ENCODE assay signal across 8 mouse cellular contexts in the genomic region with DNA sequence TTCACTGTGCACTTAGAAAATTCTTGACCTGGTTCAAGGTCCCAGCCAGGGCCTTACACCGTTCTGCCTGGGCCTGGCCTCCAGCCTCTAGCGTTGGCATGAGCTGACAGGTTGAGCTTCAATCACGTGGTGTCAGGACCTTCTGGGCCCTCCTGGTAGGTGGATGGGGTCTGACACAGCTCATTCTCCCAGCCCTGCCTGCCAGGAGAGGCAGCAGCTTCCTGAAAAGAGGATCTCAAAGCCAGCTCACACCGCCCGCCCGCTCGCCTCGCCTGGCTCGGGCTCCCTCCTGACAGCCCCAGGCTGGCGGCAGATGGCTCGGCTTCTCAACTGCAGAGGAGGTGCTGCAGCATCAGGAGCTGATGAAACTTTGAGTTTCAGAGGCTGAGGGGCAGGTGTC.
DNase-seq lines count a peak whose midpoint lies in the region; ATAC-seq and TF ChIP-seq lines count a peak whose summit lies in the region.

No protein-coding gene starts in this region.

- no peak overlapping the region for H3K4me3 ChIP-seq in neural tube, embryonic 11.5 days (ENCODE audit: low read depth, low read length)
- H3K4me3 ChIP-seq in forebrain, embryonic 14.5 days (ENCODE audit: low read depth, low read length) = no peak overlapping the region
- no peak overlapping the region for H3K4me3 ChIP-seq in intestine, embryonic 15.5 days (replicated peaks)
- no peak overlapping the region for H3K4me3 ChIP-seq in stomach, postnatal 0 days (ENCODE audit: low read depth, low read length)

- no peaks in the 10 kb centered on the region; the same call in 1 of the 2 replicates for H3K27me3 ChIP-seq in neural tube, embryonic 11.5 days (ENCODE audit: control insufficient read depth, insufficient read depth, low read length)
- H3K27me3 ChIP-seq in forebrain, embryonic 14.5 days (replicated peaks; ENCODE audit: control insufficient read depth, insufficient read depth, low read length) = no peaks in the 10 kb centered on the region
- peaks cover 18% of the 10 kb centered on the region for H3K27me3 ChIP-seq in intestine, embryonic 15.5 days (replicated peaks)
- no peaks in the 10 kb centered on the region for H3K27me3 ChIP-seq in stomach, postnatal 0 days (ENCODE audit: control insufficient read depth, insufficient read depth, low read length)

- TF ChIP-seq EP300 in stomach, postnatal 0 days (optimal IDR thresholded peaks at IDR 0.05) = no peak

- WGBS in neural tube, embryonic 11.5 days = 23% methylated on average over 11 of the region's 11 CpGs
- WGBS in forebrain, embryonic 14.5 days = 11% methylated on average over 11 of the region's 11 CpGs
- 19% methylated on average over 11 of the region's 11 CpGs for WGBS in intestine, embryonic 15.5 days
- 19% methylated on average over 11 of the region's 11 CpGs for WGBS in stomach, postnatal 0 days

- H3K9ac ChIP-seq in neural tube, embryonic 11.5 days (ENCODE audit: low read length) = no peak overlapping the region
- no peak overlapping the region for H3K9ac ChIP-seq in forebrain, embryonic 14.5 days (ENCODE audit: low read length)
- no peak overlapping the region for H3K9ac ChIP-seq in intestine, embryonic 15.5 days
- no peak overlapping the region for H3K9ac ChIP-seq in stomach, postnatal 0 days (ENCODE audit: low read length)

- H3K4me1 ChIP-seq in neural tube, embryonic 11.5 days (ENCODE audit: control insufficient read depth, insufficient read depth, low read length) = peaks cover 13% of the 10 kb centered on the region
- H3K4me1 ChIP-seq in forebrain, embryonic 14.5 days (ENCODE audit: control insufficient read depth, insufficient read depth, low read length) = peaks cover 24% of the 10 kb centered on the region
- no peaks in the 10 kb centered on the region for H3K4me1 ChIP-seq in intestine, embryonic 15.5 days (replicated peaks)
- H3K4me1 ChIP-seq in stomach, postnatal 0 days (replicated peaks; ENCODE audit: control insufficient read depth, insufficient read depth) = no peaks in the 10 kb centered on the region

- H3K9me3 ChIP-seq in neural tube, embryonic 11.5 days (ENCODE audit: control insufficient read depth, low read length) = no peaks in the 10 kb centered on the region
- H3K9me3 ChIP-seq in forebrain, embryonic 14.5 days (replicated peaks; ENCODE audit: control insufficient read depth, low read length) = no peaks in the 10 kb centered on the region
- H3K9me3 ChIP-seq in intestine, embryonic 15.5 days = no peaks in the 10 kb centered on the region
- no peaks in the 10 kb centered on the region for H3K9me3 ChIP-seq in stomach, postnatal 0 days (ENCODE audit: control insufficient read depth, low read length)

- H3K36me3 ChIP-seq in neural tube, embryonic 11.5 days (ENCODE audit: control insufficient read depth, insufficient read depth, low read length) = no peaks in the 10 kb centered on the region
- H3K36me3 ChIP-seq in forebrain, embryonic 14.5 days (ENCODE audit: control insufficient read depth, insufficient read depth, low read length) = no peaks in the 10 kb centered on the region
- H3K36me3 ChIP-seq in intestine, embryonic 15.5 days = no peaks in the 10 kb centered on the region
- no peaks in the 10 kb centered on the region for H3K36me3 ChIP-seq in stomach, postnatal 0 days (ENCODE audit: control insufficient read depth, insufficient read depth, low read length)

- peak; percentile 51 for DNase-seq in neural tube, embryonic 11.5 days (ENCODE audit: low spot score)
- no peak for DNase-seq in neural tube, embryonic 10.5 days (ENCODE audit: extremely low spot score, low spot score)
- peak; percentile 74 for DNase-seq in forebrain, embryonic 14.5 days (ENCODE audit: low spot score)
- DNase-seq in layer of hippocampus, postnatal 25 days (ENCODE audit: extremely low spot score in 1 of 2, low spot score in 1 of 2) = peak; percentile 48 to 49
- DNase-seq in retina, postnatal 1 day = peak; percentile 73
- DNase-seq in ovary, postnatal 14 days (ENCODE audit: low spot score) = no peak
- DNase-seq in stomach, postnatal 0 days (ENCODE audit: low spot score) = no peak

- ATAC-seq in neural tube, embryonic 11.5 days (ENCODE audit: insufficient read depth, low FRiP score, low TSS enrichment) = no peak
- peak; percentile 58; the same call in 1 of the 2 replicates for ATAC-seq in forebrain, embryonic 14.5 days
- ATAC-seq in intestine, embryonic 15.5 days = no peak
- ATAC-seq in stomach, postnatal 0 days (ENCODE audit: low FRiP score, low TSS enrichment) = no peak

- H3K4me2 ChIP-seq in neural tube, embryonic 11.5 days (ENCODE audit: low read depth) = no peak overlapping the region
- no peak overlapping the region for H3K4me2 ChIP-seq in forebrain, embryonic 14.5 days (ENCODE audit: low read length)
- no peak overlapping the region for H3K4me2 ChIP-seq in intestine, embryonic 15.5 days (replicated peaks)
- no peak overlapping the region for H3K4me2 ChIP-seq in stomach, postnatal 0 days (replicated peaks; ENCODE audit: low read depth)

- H3K27ac ChIP-seq in neural tube, embryonic 11.5 days (ENCODE audit: low read depth, low read length) = no peak overlapping the region
- H3K27ac ChIP-seq in forebrain, embryonic 14.5 days (ENCODE audit: low read depth, low read length) = peak overlapping the region; percentile 53; the same call in 1 of the 2 replicates
- no peak overlapping the region for H3K27ac ChIP-seq in intestine, embryonic 15.5 days
- no peak overlapping the region for H3K27ac ChIP-seq in stomach, postnatal 0 days (replicated peaks)

- no peak for TF ChIP-seq CTCF in stomach, postnatal 0 days (IDR thresholded peaks at IDR 0.05; ENCODE audit: low read depth)

Comparison
In these comparisons a context has a peak if more than half of its experiments do, and no peak if none do; other contexts are left out.
1. DNase-seq: peak in neural tube, embryonic 11.5 days (single experiment), forebrain, embryonic 14.5 days (single experiment), layer of hippocampus, postnatal 25 days (2 of 2) and retina, postnatal 1 day (single experiment); none in neural tube, embryonic 10.5 days (single experiment), ovary, postnatal 14 days (single experiment) and stomach, postnatal 0 days (single experiment).